Mouse (Mus musculus) testis, adult 2 months (tissue): ENCODE data around the gene Tap2. TPM values are rescaled to one million over a fixed set of nuclear protein-coding genes. Genes with fewer than 3 reads are reported as not detected.

Source experiments
- H3K27ac ChIP-seq: fragments of 200-500 bp; 2 replicates; pipeline ENCODE4 v1.5.1; 2012; ENCODE audit warnings: low read depth, low read length; ENCODE audit not compliant: control insufficient read depth, insufficient read depth
- H3K27me3 ChIP-seq: fragments of 200-500 bp; 2 replicates; pipeline ENCODE4 v1.6.1; 2012; ENCODE audit warnings: mild to moderate bottlenecking, low read length, moderate library complexity; ENCODE audit not compliant: control insufficient read depth, insufficient read depth
- H3K36me3 ChIP-seq: fragments of 200-500 bp; 2 replicates; pipeline ENCODE4 v1.6.1; 2012; ENCODE audit warnings: mild to moderate bottlenecking, low read length; ENCODE audit not compliant: control insufficient read depth, insufficient read depth
- H3K4me1 ChIP-seq: fragments of 200-500 bp; 2 replicates; pipeline ENCODE4 v1.6.1; 2012; ENCODE audit warnings: low read length; ENCODE audit not compliant: control insufficient read depth, insufficient read depth
- H3K4me3 ChIP-seq: fragments of 200-500 bp; 2 replicates; pipeline ENCODE4 v1.5.1; 2012; ENCODE audit warnings: low read depth, mild to moderate bottlenecking, low read length, moderate library complexity, mixed read lengths; ENCODE audit not compliant: control insufficient read depth
- CTCF ChIP-seq: fragments of 200-500 bp; IDR thresholded peaks from 2 replicates; pipeline ENCODE4 v1.5.1; 2012; ENCODE audit warnings: low read depth, mild to moderate bottlenecking, inconsistent platforms, low read length, moderate library complexity; ENCODE audit not compliant: control insufficient read depth, insufficient read depth, insufficient replicate concordance
- POLR2A ChIP-seq: fragments of 200-500 bp; IDR thresholded peaks from 2 replicates; pipeline ENCODE4 v1.6.1; 2012; ENCODE audit warnings: low read depth, mild to moderate bottlenecking, inconsistent platforms, low read length, moderate library complexity; ENCODE audit not compliant: control insufficient read depth
- polyA plus RNA-seq: library from polyadenylated mRNA; depleted of rRNA; stranded (reverse); fragments of >200 nt; gene quantifications from 2 replicates; pipeline ENCODE4 v1.2.3, GENCODE M21; 2012

Tap2 gene
- polyA plus RNA-seq, 1 experiment, result 1.3 TPM

- H3K36me3 ChIP-seq, result no peaks in the 10 kb centered on the region
- H3K27ac ChIP-seq, result no peak overlapping the region
- TF ChIP-seq POLR2A (no peak), CTCF (0 out of 2 replicates have a peak, but pooled peaks have one; percentile 8)
- no peak overlapping the region for H3K4me3 ChIP-seq
- peaks cover 3% of the 10 kb centered on the region for H3K4me1 ChIP-seq
- no peaks in the 10 kb centered on the region for H3K27me3 ChIP-seq
Measured at GRCm38 (mm10) chr17:34172528-34172927, 30.8 kb upstream of the Tap2 start.

DNA sequence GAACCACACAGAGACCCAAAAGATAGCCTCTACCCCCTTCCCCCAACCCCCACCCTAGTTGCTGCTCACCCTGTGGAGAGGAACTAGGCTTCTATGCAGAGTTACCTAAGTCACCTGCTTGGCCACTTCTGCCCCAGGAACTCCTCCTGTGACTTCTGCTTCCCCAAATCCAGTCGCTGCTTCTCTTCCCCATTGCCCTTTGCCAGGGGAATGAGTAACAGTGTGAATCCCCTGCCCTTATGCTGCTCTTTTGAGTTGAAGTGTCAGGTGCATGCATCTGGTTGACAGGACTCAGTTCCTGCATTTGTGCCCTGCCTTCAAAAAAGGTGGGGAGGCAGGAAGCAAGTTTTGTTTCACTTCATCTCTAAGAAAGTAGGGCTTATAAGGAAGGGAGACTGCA is 29.3 kb upstream of the Tap2 start:
- Histone ChIP-seq H3K27me3 (no peaks in the 10 kb centered on the region), H3K4me3 (no peak overlapping the region), H3K4me1 (peaks cover 3% of the 10 kb centered on the region), H3K27ac (no peak overlapping the region), H3K36me3 (no peaks in the 10 kb centered on the region)
- TF ChIP-seq POLR2A (no peak), CTCF (no peak)

GRCm38 (mm10) chr17:34177179-34177578 is 26.1 kb upstream of the Tap2 start:
- Histone ChIP-seq H3K27ac (no peak overlapping the region), H3K27me3 (no peaks in the 10 kb centered on the region), H3K4me3 (no peak overlapping the region), H3K36me3 (no peaks in the 10 kb centered on the region), H3K4me1 (no peaks in the 10 kb centered on the region; the same call in 1 of the 2 replicates)
- TF ChIP-seq POLR2A, result no peak

DNA sequence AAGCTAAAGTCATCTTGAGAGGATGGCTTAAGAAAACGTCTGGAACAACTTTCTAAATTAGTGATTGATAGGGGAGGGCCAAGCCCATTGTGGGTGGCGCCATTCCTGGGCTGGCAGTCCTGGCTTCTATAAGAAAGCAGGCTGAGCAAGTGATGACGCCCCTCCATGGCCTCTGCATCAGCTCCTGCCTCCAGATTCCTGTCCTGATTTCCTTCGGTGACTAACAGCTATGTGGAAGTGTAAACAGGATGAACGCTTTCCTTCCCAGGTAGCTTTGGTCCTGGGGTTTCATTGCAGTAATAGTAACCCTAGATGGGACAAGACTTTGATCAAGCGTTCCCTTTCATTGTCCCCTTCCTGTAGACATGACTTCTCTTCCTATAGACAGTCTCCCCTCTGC is 24.3 kb upstream of the Tap2 start:
- Histone ChIP-seq H3K27ac (no peak overlapping the region), H3K36me3 (no peaks in the 10 kb centered on the region), H3K4me1 (no peaks in the 10 kb centered on the region), H3K4me3 (no peak overlapping the region), H3K27me3 (no peaks in the 10 kb centered on the region)
- TF ChIP-seq POLR2A (no peak), CTCF (no peak)

DNA sequence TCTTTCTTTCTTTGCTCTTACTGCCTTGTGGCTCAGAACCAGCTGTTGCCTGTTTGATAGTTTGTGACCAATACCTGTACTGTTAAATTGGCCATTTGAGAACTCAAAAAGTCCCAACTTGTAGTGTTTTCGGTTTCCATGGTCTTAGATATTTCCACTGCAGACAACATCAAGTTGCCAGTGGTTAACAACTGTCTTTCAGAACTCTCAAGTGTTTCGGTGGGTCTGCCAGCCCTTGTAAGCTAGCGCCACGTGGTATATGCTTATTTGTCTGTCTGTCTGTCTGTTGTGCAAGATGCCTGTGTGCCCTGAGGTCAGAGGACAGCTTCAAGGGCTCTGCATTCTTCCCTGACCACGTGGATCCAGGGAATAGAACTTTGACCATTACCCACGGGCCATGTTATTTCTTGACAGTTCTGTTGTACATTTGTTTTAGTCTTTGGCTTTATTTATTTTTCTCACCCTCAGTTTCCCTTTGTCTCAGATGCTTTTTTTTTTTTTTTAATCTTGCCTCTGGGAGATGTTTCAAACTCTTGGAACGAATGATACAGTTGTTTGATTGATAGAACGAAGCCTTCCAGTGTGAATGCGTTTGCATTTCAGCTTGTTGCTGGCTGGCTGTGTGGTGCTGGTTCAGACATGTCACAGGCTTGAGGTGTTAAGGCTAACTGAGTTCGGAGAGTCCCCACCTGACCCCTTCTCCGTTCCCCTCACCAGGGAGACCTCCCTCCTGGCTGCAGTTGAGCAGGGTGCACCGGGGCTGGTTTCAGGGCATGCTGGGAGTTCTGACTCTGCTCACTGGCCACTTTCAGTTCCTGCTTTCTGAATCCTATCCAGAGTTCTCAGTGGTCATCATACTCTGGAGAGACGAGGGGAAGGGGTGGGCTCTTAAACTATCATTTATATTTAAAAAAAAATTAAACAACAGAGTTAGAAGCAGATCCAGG is 23.1 kb upstream of the Tap2 start:
- H3K27me3 ChIP-seq, result no peaks in the 10 kb centered on the region
- no peaks in the 10 kb centered on the region for H3K4me1 ChIP-seq
- H3K36me3 ChIP-seq, result no peaks in the 10 kb centered on the region
- H3K4me3 ChIP-seq, result no peak overlapping the region
- H3K27ac ChIP-seq, result no peak overlapping the region
- TF ChIP-seq CTCF (no peak), POLR2A (no peak)

DNA sequence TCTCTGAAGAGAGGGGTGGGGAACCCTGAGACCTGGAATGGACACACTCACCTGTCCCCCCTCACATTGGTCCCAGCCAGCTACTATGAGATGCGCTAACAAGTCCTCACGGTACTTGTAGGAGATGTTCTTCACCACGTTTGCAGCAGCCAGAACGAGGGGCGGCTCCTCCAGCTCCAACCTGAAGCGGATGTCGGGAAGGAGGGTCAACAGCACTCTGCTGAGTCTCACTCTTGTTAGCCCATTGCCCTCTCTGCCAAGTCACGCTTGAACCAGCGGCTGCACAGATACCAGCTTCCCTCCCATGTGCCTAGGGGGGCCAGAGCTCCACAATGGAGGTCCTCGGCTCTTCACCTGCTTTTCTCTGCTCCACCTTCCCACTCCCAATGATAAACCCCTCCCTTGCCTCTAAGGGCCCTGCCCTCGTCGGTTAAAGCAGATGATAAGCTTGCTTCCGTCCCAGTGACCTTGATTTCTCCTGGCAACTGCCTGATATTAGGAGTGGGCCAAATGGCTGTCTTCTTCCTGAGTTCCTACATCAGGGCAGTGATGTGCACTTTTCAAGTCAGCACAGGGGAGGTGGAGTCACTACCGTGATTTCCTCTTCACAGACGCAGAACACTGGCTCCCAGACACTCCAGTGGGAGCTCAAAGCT is 19.6 kb upstream of the Tap2 start:
- H3K27ac ChIP-seq, result no peak overlapping the region
- no peaks in the 10 kb centered on the region for H3K36me3 ChIP-seq
- no peak overlapping the region for H3K4me3 ChIP-seq
- H3K4me1 ChIP-seq, result peaks cover 8% of the 10 kb centered on the region
- TF ChIP-seq CTCF (no peak), POLR2A (no peak)
- H3K27me3 ChIP-seq, result no peaks in the 10 kb centered on the region

DNA sequence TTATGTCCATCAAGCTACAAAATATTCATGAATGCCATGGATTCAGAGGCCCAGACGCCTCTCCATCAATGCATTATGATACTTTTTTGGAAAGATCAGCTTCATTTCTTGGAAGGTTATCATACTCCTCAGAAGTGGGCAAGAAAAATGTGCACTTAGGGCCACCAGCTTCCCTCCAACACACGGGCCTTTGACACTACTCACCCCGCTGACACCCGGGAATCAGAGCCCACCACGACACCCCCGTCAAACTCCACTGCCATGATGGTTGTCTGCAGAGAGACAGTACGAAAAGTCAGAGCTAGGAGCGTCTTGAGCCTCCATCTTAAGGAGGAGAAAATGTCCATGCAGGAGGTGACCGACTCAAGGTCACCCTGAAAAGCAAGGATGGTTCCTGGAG is 17.8 kb upstream of the Tap2 start:
- H3K4me3 ChIP-seq, result no peak overlapping the region
- peaks cover 8% of the 10 kb centered on the region for H3K4me1 ChIP-seq
- no peaks in the 10 kb centered on the region for H3K36me3 ChIP-seq
- no peak overlapping the region for H3K27ac ChIP-seq
- TF ChIP-seq CTCF (no peak), POLR2A (no peak)
- no peaks in the 10 kb centered on the region for H3K27me3 ChIP-seq
